Mouse (Mus musculus) thymus, adult 2 months (tissue): Measurements from ENCODE around the gene Zfp511. TPM values are rescaled to one million over a fixed set of nuclear protein-coding genes. Genes with fewer than 3 reads are reported as not detected.

Source experiments
- DNase-seq: peaks from one replicate; pipeline ENCODE4 v3.0.0; 2021
- H3K27ac ChIP-seq: fragments of 200-500 bp; 2 replicates; pipeline ENCODE4 v1.5.1; 2012; ENCODE audit warnings: low read length, control low read depth; ENCODE audit not compliant: control insufficient read depth, insufficient read depth
- H3K27me3 ChIP-seq: fragments of 200-500 bp; 2 replicates; pipeline ENCODE4 v1.6.1; 2012; ENCODE audit warnings: mild to moderate bottlenecking, low read length, moderate library complexity, mixed read lengths; ENCODE audit not compliant: control insufficient read depth, insufficient read depth
- H3K36me3 ChIP-seq: fragments of 200-500 bp; 2 replicates; pipeline ENCODE4 v1.6.1; 2012; ENCODE audit warnings: mild to moderate bottlenecking, low read length, moderate library complexity; ENCODE audit not compliant: control insufficient read depth, insufficient read depth
- H3K4me1 ChIP-seq: fragments of 200-500 bp; replicated peaks from 2 replicates; pipeline ENCODE4 v1.6.1; 2012; ENCODE audit warnings: low read length; ENCODE audit not compliant: control insufficient read depth, insufficient read depth
- H3K4me3 ChIP-seq: fragments of 200-500 bp; 2 replicates; pipeline ENCODE4 v1.5.1; 2012; ENCODE audit warnings: mild to moderate bottlenecking, low read length, control low read depth, moderate library complexity; ENCODE audit not compliant: control insufficient read depth, insufficient read depth
- CTCF ChIP-seq: fragments of 200-500 bp; IDR thresholded peaks from 2 replicates; pipeline ENCODE4 v1.5.1; 2012; ENCODE audit warnings: mild to moderate bottlenecking, control low read depth, low read length, moderate library complexity, borderline replicate concordance; ENCODE audit not compliant: control insufficient read depth, poor library complexity, insufficient read depth; ENCODE audit errors: extremely low read depth
- POLR2A ChIP-seq: fragments of 200-500 bp; IDR thresholded peaks from 2 replicates; pipeline ENCODE4 v1.6.1; 2012; ENCODE audit warnings: mild to moderate bottlenecking, low read length, control low read depth, moderate library complexity; ENCODE audit not compliant: control insufficient read depth, poor library complexity, insufficient read depth; ENCODE audit errors: extremely low read depth
- WGBS: fragments of 180-500 bp; shearing (Covaris S2); methylation state at CpG from one replicate; pipeline ENCODE4 v1.1.7; 2018; 5-methylcytosine and 5-hydroxymethylcytosine counted together
- polyA plus RNA-seq: library from polyadenylated mRNA; depleted of rRNA; stranded (reverse); fragments of >200 nt; gene quantifications from 2 replicates; pipeline ENCODE4 v1.2.3, GENCODE M21; 2012

Zfp511 gene
- polyA plus RNA-seq, 1 experiment = 143 TPM

DNA sequence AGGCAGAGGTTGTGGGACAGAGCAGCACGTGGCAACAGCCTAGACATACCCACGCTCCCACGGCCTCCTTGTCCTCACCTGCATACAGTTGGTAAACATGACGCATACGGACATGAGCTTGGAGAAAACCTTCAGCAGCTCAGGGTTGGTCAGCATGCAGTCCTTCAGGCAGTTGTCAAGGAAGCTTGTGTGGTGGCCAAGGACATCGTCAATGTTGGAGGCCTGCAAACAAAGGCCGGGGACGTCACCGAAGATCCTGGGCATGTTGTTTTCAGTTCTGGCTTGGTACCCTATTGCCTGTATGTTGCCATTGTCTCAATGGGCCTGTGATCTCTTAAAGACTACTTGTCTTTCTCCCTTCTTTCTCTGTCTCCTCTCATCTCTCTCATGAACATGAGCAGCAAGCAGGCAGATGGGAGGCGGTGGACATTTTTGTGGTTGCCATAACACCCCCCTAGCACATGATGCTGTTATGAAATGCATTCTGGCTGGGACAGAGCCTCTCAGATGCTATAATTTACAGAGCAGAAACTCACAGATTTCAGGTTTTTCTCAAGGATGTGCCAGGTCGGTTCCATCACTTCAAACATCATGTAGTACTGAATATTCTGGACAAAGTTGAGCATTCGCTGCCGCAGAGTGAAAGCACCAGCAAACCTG, 37.4 kb upstream of the Zfp511 start:
- Histone ChIP-seq H3K4me1 (no peaks in the 10 kb centered on the region), H3K27me3 (no peaks in the 10 kb centered on the region), H3K36me3 (peaks cover 20% of the 10 kb centered on the region), H3K27ac (no peak overlapping the region), H3K4me3 (no peak overlapping the region)
- WGBS = 96% methylated on average over 13 of the region's 13 CpGs
- DNase-seq = no peak
- TF ChIP-seq POLR2A (no peak), CTCF (no peak)

DNA sequence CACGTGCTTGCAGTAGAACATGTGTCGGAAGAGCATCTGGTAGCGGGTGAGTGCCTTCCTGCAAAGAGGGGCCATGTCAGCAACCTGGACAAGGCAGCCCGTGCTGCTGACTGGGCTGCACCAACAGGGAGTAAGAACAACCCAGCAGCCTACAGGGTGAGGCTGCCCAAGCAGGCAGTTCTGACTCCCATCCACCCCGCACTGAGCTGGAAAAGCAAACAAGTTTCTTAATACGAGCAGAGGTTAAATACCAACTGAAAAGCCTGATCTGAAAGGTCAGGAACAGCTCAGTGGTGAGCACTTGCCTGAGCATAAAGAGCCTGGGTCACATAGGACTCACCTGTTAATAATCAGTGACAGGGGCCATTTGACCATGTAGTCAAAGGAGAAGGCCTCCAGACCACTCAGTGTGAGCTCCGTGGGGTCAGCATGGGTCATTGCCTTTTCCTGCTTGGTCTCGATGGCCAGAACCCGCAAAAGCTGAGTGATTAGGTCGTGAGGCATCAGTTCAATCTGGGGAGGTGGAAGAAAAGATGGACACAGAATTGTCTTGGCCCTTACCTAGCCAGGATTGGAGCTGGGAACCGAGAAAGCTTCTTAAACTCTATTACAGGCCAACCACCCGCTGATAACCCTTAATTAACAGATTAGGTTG, 35.0 kb upstream of the Zfp511 start:
- no peak for DNase-seq
- no peaks in the 10 kb centered on the region for H3K27me3 ChIP-seq
- no peak overlapping the region for H3K4me3 ChIP-seq
- WGBS = 96% methylated on average over 12 of the region's 12 CpGs
- no peaks in the 10 kb centered on the region for H3K4me1 ChIP-seq
- H3K27ac ChIP-seq = no peak overlapping the region
- TF ChIP-seq CTCF = no peak
- TF ChIP-seq POLR2A = no peak
- peaks cover 30% of the 10 kb centered on the region for H3K36me3 ChIP-seq

GRCm38 (mm10) chr7:140004666-140005065, 31.5 kb upstream of the Zfp511 start:
- no peak overlapping the region for H3K27ac ChIP-seq
- no peak overlapping the region for H3K4me3 ChIP-seq
- no peaks in the 10 kb centered on the region for H3K27me3 ChIP-seq
- no peak for DNase-seq
- peaks cover 28% of the 10 kb centered on the region for H3K36me3 ChIP-seq
- no peaks in the 10 kb centered on the region for H3K4me1 ChIP-seq
- no peak for TF ChIP-seq POLR2A
- no peak for TF ChIP-seq CTCF
- WGBS = 97% methylated on average over 8 of the region's 8 CpGs

DNA sequence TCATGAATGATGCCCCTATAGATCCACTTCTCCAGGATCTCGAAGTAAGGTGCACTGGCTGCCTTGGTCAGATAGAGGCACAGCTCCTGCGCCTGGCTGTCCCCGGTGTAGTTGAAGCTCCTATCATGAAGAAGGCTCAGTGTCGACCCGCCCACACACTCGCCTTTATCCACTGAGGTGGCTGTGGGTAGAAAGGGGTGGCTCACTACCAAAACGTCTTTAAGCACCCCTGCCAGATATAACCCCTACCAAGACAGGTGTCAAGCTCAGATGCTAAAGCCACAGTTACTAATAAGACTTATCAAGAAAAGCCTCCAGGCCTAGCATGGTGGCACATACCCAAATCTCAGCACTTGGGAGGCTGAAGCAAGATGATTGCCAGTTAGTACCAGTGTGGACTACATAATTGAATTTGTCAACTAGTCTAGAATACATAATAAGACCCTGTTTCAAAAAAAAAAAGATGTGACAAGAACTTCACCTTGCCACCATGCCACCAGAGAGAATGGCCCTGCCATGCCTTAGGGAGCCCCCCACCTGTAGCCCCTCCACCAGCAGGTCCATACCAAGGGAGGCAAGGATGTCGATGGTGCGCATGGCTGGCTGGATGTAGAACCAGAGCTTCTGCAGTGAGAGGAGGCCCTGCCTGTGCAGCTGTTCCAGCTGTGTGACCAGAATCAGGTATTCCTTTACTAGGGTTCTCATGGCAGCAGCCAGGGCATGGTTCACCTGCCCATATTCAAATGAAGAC, 29.2 kb upstream of the Zfp511 start:
- 95% methylated on average over 9 of the region's 9 CpGs for WGBS
- Histone ChIP-seq H3K27ac (no peak overlapping the region), H3K4me1 (no peaks in the 10 kb centered on the region), H3K4me3 (no peak overlapping the region), H3K27me3 (no peaks in the 10 kb centered on the region), H3K36me3 (peaks cover 18% of the 10 kb centered on the region)
- TF ChIP-seq CTCF (no peak), POLR2A (no peak)
- DNase-seq = no peak

- H3K36me3 ChIP-seq = peaks cover 18% of the 10 kb centered on the region
- no peak overlapping the region for H3K27ac ChIP-seq
- no peak for DNase-seq
- 98% methylated on average over 9 of the region's 9 CpGs for WGBS
- TF ChIP-seq CTCF = no peak
- TF ChIP-seq POLR2A = no peak
- H3K4me3 ChIP-seq = no peak overlapping the region
- no peaks in the 10 kb centered on the region for H3K27me3 ChIP-seq
- no peaks in the 10 kb centered on the region for H3K4me1 ChIP-seq
Observed at GRCm38 (mm10) chr7:140007781-140008180, 28.4 kb upstream of the Zfp511 start.

DNA sequence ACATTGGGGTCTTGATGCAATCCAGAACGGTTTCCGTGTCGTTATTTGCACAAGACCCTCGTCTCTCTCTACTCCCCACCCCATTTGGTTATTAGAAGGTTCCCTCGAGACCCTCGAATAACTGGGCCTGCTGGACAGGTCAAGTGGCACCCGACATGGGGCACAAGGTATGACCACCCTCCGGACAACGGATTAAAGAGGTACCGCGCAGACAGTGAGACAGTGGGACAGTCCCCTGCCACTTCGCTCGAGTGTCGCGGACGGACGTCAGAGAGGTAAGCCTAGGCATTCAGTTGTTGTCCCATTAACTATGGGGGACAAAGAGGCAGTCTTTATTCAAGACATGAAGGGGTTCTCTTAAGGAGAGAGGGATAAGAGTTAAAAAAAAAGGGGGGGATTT, 24.9 kb upstream of the Zfp511 start:
- no peak for DNase-seq
- no peaks in the 10 kb centered on the region for H3K27me3 ChIP-seq
- H3K27ac ChIP-seq = no peak overlapping the region
- peaks cover 7% of the 10 kb centered on the region for H3K36me3 ChIP-seq
- H3K4me1 ChIP-seq = no peaks in the 10 kb centered on the region
- WGBS = 98% methylated on average over 17 of the region's 17 CpGs
- H3K4me3 ChIP-seq = no peak overlapping the region
- TF ChIP-seq CTCF = no peak
- no peak for TF ChIP-seq POLR2A
